Comparison of ENCODE assay signal across 8 mouse cellular contexts in genomic region chr13:91224438-91224814, GRCm38 (mm10). TPM values are rescaled to one million over a fixed set of nuclear protein-coding genes. Genes with fewer than 3 reads are reported as not detected.
DNase-seq lines count a peak whose midpoint lies in the region; ATAC-seq and TF ChIP-seq lines count a peak whose summit lies in the region.

No protein-coding gene starts in this region.

- no peak; the same call in 1 of the 2 replicates for ATAC-seq in forebrain, embryonic 15.5 days (replicated peaks)
- ATAC-seq in liver, embryonic 13.5 days (ENCODE audit: low read depth), result no peak; the same call in 1 of the 2 replicates

- no peaks in the 10 kb centered on the region for H3K36me3 ChIP-seq in heart, adult 2 months (ENCODE audit: control insufficient read depth, insufficient read depth, low read length)
- no peaks in the 10 kb centered on the region for H3K36me3 ChIP-seq in ES-E14 (ENCODE audit: control insufficient read depth, insufficient read depth, low read length, poor library complexity, severe bottlenecking)
- H3K36me3 ChIP-seq in forebrain, embryonic 15.5 days, result no peaks in the 10 kb centered on the region
- H3K36me3 ChIP-seq in liver, embryonic 13.5 days, result no peaks in the 10 kb centered on the region

- H3K27me3 ChIP-seq in heart, adult 2 months (ENCODE audit: control insufficient read depth, insufficient read depth, low read length), result no peaks in the 10 kb centered on the region
- H3K27me3 ChIP-seq in forebrain, embryonic 15.5 days, result no peaks in the 10 kb centered on the region
- H3K27me3 ChIP-seq in liver, embryonic 13.5 days, result no peaks in the 10 kb centered on the region

- H3K27ac ChIP-seq in heart, adult 2 months, result peak overlapping the region; percentile 99
- peak overlapping the region; percentile 83; the same call in 1 of the 2 replicates for H3K27ac ChIP-seq in ES-E14 (ENCODE audit: insufficient read depth, low read depth, low read length, poor library complexity, severe bottlenecking)
- H3K27ac ChIP-seq in forebrain, embryonic 15.5 days (replicated peaks), result peak overlapping the region; percentile 94
- H3K27ac ChIP-seq in liver, embryonic 13.5 days, result peak overlapping the region; percentile 78

- no peak for DNase-seq in heart, adult 2 months
- DNase-seq in heart, postnatal 36 days, result no peak
- no peak for DNase-seq in ES-E14 (ENCODE audit: low read depth, low spot score)
- DNase-seq in liver, embryonic 13.5 days, result no peak
- DNase-seq in right cerebral cortex, adult 18-20 months, result no peak
- no peak for DNase-seq in spleen, adult 18-20 months
- DNase-seq in left cerebral cortex, postnatal 25 days (ENCODE audit: low spot score in 2 of 2), result no peak

- no peak for TF ChIP-seq CTCF in heart, adult 2 months (IDR thresholded peaks at IDR 0.05)

- H3K9ac ChIP-seq in heart, adult 2 months (ENCODE audit: low read depth, low read length), result peak overlapping the region; percentile 84; the same call in 1 of the 2 replicates
- peak overlapping the region; percentile 81; the same call in 1 of the 2 replicates for H3K9ac ChIP-seq in ES-E14 (ENCODE audit: insufficient read depth, low read depth, low read length, poor library complexity, severe bottlenecking)
- H3K9ac ChIP-seq in forebrain, embryonic 15.5 days (replicated peaks), result peak overlapping the region; percentile 92; the same call in 1 of the 2 replicates
- peak overlapping the region; percentile 82 for H3K9ac ChIP-seq in liver, embryonic 13.5 days

- TF ChIP-seq EP300 in heart, adult 2 months (IDR thresholded peaks at IDR 0.05; ENCODE audit: insufficient read depth, low read depth, low read length), result no peak

- in situ Hi-C loops in ES-E14 (cut with MboI; ENCODE audit: low sequenced_read_pairs in 2 of 2, unreplicated experiment in 2 of 2), result no loop called here

- peak overlapping the region; percentile 55 for H3K4me2 ChIP-seq in forebrain, embryonic 15.5 days (replicated peaks)
- H3K4me2 ChIP-seq in liver, embryonic 13.5 days, result peak overlapping the region; percentile 81

- H3K4me3 ChIP-seq in heart, adult 2 months, result peak overlapping the region; percentile 97
- H3K4me3 ChIP-seq in ES-E14 (ENCODE audit: insufficient read depth in 1 of 2, low read depth in 1 of 2, low read length in 2 of 2, poor library complexity in 1 of 2, severe bottlenecking in 1 of 2), result peak overlapping the region; percentile 69 to 79
- H3K4me3 ChIP-seq in forebrain, embryonic 15.5 days, result peak overlapping the region; percentile 75
- peak overlapping the region; percentile 73 for H3K4me3 ChIP-seq in liver, embryonic 13.5 days (replicated peaks)

- WGBS in heart, adult 2 months, result 22% methylated on average over 2 of the region's 2 CpGs
- 83% methylated on average over 2 of the region's 2 CpGs for WGBS in forebrain, embryonic 15.5 days
- WGBS in liver, embryonic 13.5 days (ENCODE audit: insufficient replicate concordance), result 48% methylated on average over 2 of the region's 2 CpGs

- no peaks in the 10 kb centered on the region for H3K9me3 ChIP-seq in ES-E14 (ENCODE audit: control insufficient read depth, insufficient read depth, low read depth, low read length)
- no peaks in the 10 kb centered on the region for H3K9me3 ChIP-seq in forebrain, embryonic 15.5 days
- no peaks in the 10 kb centered on the region for H3K9me3 ChIP-seq in liver, embryonic 13.5 days (replicated peaks)

- TF ChIP-seq POLR2A in heart, adult 2 months (IDR thresholded peaks at IDR 0.05; ENCODE audit: insufficient read depth, low read depth, low read length), result no peak

- H3K4me1 ChIP-seq in heart, adult 2 months (ENCODE audit: control insufficient read depth, insufficient read depth, low read length), result peaks cover 1% of the 10 kb centered on the region; the same call in 1 of the 2 replicates
- peaks cover 7% of the 10 kb centered on the region in 2 experiments for H3K4me1 ChIP-seq in ES-E14 (ENCODE audit: control insufficient read depth in 2 of 2, insufficient read depth in 2 of 2, low read length in 2 of 2, poor library complexity in 1 of 2)
- peaks cover 12% of the 10 kb centered on the region for H3K4me1 ChIP-seq in forebrain, embryonic 15.5 days
- peaks cover 21% of the 10 kb centered on the region for H3K4me1 ChIP-seq in liver, embryonic 13.5 days (replicated peaks)

- H3K79me2 ChIP-seq in heart, adult 2 months (replicated peaks; ENCODE audit: control insufficient read depth, insufficient read depth, low read length), result no peaks in the 10 kb centered on the region; the same call in 1 of the 2 replicates

- intact Hi-C loops in heart, adult 2 months (cut with DNase I), result loop anchor here (5.0 kb wide), 3 partner anchors 143 to 302 kb away; partner anchors contain the start of genes Rps23 and Ssbp2
- intact Hi-C loops in heart, postnatal 36 days (cut with DNase I), result loop anchor here (1.0 to 10.0 kb wide), 4 partner anchors 62 to 410 kb away; partner anchors contain the start of genes Rps23 and Ssbp2
- intact Hi-C loops in left cerebral cortex, postnatal 25 days (cut with DNase I), result loop anchor here (5.0 to 10.0 kb wide), 2 partner anchors 130 to 238 kb away; partner anchors contain the start of gene Ssbp2

TF ChIP-seq in ES-E14, 5 proteins besides CTCF, POLR2A, EP300 and RAD21:
- no peak for TF ChIP-seq HCFC1 (IDR thresholded peaks at IDR 0.05; ENCODE audit: borderline replicate concordance, insufficient read depth, low read length)

RNA-seq across cellular contexts. Expression of gene Atg10, which starts 0.7 kb away (rescaled TPM):
- 10 to 100 TPM; 25.1 to 27.1 TPM for total RNA-seq in heart, adult 2 months (2021)
- 5.9 and 13.1 TPM in 2 replicates for polyA plus RNA-seq in heart, adult 2 months (2012; rRNA removed)
- 10 to 100 TPM; 26.6 to 31.4 TPM for total RNA-seq in heart, postnatal 36 days (2021)
- total RNA-seq in ES-E14 (2012; rRNA removed), result 2.0 and 2.6 TPM in 2 replicates
- polyA plus RNA-seq in forebrain, embryonic 15.5 days (2015; fragmentation: Nextera tagmentation; extraction: Ambion mirVana), result 14.3 and 16.3 TPM in 2 replicates
- 4.1 and 4.3 TPM in 2 replicates for polyA plus RNA-seq in liver, embryonic 13.5 days (2015; fragmentation: Nextera tagmentation; extraction: Ambion mirVana)
- total RNA-seq in left cerebral cortex, postnatal 25 days (2021), result 10 to 100 TPM; 14.3 TPM
